Mouse (Mus musculus) B cell, adult 2 months (primary cell): Measurements from ENCODE around the gene Shcbp1l.

Experiments
- DNase-seq, 2 experiments: peaks; one replicate each; pipeline ENCODE4 v3.0.0; 2022

Shcbp1l gene

DNA sequence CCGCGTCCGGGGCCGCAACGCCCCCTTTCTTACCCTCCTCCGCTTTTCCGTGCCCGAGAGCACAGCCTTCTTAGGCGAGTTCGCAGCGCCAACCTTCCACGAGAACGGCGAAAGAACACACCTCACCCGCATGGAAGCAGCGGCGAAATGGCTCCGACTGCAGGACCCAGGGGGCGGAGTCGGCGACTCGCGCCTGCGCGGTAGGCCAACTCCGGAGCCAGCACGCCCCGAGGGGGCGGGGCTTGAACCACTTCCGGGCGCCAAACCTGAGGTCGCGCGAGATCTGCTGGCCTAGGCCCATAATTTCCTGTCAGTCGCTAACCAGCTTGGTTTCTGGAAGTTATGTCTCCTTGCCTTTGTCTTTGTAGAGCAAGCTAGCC is 62.5 kb downstream of the Shcbp1l start, which contains the start of gene Dhx9:
Dhx9 (minus strand) TSS at position 161 of the 380 bp plus-strand sequence.
- peak; percentile 100 for DNase-seq

DNA sequence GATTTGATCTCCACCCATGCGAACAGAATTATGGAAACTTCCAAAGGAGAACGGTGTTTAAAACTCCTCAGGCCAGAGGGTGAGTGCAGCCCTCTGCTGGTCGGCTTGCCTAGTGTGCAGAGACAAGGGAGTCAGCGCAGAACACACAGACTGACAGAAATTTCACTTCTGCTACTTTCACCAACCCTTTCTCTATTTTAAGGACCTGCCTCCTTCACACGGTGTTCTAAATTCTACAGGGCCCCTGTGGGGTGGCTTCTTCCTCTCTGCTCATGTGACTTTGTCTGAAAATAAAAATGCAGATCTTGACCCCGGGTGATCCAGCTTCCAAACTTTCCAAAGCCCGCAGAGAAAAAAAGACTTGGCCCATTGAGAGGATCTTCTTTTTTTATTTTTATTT is 64.2 kb downstream of the Shcbp1l start:
- peak; percentile 74 to 77 for DNase-seq

DNA sequence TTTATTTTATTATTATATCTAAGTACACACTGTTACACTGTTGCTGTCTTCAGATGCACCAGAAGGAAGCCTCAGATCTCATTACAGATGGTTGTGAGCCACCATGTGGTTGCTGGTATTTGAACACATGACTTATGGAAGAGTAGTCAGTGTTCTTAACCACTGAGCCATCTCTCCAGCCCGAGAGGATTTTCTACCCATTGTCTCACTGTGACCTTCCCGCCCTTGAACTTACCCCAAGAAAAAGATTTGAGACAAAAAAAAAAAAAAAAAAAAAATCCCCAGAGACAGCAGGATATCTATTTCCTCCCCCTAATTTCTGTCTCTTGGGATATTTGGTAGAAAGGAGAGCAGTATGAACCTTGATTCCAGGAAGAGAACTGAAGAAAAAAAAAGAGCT is 64.6 kb downstream of the Shcbp1l start:
- DNase-seq, result no peak

DNA sequence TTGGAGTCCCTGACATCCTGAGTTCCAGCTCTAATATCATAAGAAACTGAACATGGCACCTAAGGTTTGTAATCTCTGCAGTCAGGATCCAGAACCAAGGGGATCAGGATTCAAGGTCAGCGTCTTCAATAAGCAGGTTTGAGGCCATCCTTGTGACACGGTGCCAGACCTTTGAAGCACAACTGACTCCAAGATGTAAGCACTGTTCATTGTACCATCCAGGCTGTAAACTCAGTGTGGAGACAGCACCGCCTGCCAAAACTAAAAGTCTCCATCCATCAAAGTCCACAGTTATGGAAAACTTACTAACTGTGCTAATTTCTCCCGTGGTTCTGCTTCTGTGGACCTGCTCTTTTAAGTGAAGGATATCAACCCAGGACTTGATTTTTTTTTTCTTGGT is 65.0 kb downstream of the Shcbp1l start:
- DNase-seq, result no peak

- no peak for DNase-seq
Observed at GRCm38 (mm10) chr1:153491345-153491744, 66.4 kb downstream of the Shcbp1l start.

DNA sequence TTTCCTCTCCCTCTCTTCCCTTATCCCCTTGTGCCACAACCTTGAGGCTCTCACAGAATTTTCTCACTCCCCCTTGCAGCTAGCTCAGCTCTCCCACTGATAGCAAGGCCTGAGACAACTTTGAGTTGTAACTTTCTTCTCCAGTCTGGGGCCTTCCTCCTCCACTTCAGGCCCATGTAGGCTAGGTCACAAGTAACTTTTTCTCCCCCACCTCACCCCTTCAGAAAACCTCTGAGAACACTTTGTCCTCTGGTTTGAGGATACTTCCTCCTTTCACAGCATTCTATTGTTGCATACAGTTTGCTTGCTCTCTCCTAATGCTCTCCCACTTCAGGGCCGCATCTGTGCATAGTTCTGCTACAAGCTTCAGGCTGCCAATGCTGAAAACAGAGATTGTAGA is 66.9 kb downstream of the Shcbp1l start:
- peak; percentile 46 to 58 for DNase-seq

DNA sequence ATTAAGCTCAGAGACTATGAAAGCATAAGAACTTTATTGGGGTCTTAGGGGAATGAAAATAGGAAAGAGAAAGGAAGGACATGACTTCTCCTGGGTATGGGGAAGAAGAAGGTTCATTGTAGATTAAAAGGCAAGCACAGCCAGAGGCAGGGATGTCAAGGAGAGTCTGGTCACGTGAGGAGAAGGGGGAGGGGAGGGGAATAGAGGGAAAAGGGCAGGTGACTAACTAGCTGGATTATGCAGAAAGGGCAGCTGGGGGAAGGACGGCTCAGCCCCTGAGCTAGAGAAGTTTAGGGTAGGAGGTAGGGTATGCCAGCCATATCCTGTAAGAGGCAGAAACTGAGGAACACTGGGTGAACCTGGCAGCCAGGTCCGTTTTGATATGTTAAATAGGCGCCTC is 68.4 kb downstream of the Shcbp1l start:
- DNase-seq, result no peak

- DNase-seq, result no peak
Observed at GRCm38 (mm10) chr1:153493931-153494330, 69.0 kb downstream of the Shcbp1l start.

DNA sequence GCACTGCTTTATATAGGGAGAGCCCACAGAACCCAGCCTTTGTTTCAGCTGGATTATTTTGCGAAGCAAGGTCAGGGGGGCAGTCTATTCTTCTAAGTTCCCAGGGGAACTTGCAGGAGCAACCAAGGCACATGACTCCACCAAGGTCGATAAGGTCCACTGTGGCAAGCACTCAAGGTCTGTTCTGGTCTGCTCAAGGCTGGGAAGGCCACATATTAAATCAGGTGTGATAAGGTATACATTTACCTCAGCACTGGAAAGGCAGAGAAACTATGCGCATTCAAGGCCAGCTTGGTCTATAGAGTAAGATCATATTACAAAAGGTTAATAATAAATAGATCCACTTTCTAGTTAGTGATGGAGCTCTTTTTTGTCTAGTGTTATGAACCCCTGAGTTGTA is 71.1 kb downstream of the Shcbp1l start:
- DNase-seq, result no peak

DNA sequence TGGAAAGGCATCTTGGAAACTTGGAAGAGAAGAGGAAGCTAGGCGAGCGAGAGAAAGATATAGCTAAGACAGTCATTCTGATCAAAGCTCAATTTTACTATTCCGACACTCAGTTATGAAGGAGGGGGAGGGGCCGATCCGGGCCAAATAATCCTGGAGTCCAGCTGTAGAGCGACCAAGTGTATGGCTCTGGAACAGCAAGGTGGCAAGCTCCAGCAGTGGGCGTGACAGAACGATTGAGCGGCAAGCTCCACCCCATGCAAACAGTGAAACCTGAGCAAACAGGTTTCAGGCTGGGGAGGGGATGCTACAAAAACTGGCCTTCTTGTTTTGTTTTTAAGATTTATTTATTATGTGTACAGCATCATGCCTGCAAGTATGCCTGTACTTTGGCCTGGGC is 75.1 kb downstream of the Shcbp1l start:
- no peak for DNase-seq

GRCm38 (mm10) chr1:153501644-153502321 is 76.8 kb downstream of the Shcbp1l start:
- no peak for DNase-seq
